Mouse (Mus musculus) midbrain, embryonic 10.5 days (tissue): ENCODE data around the gene Araf. TPM values are rescaled to one million over a fixed set of nuclear protein-coding genes. Genes with fewer than 3 reads are reported as not detected.
A peak's percentile ranks its signal among the peaks of the same experiment; 100 is the strongest.

ENCODE experiments used
- DNase-seq: peaks from one replicate; pipeline ENCODE4 v3.0.0-alpha.2; 2017; ENCODE audit warnings: low spot score
- H3K27ac ChIP-seq: fragments of 300-500 bp; sonication (generic); replicated peaks from 2 replicates; pipeline ENCODE4 v1.5.1; 2016; ENCODE audit warnings: mild to moderate bottlenecking
- H3K27me3 ChIP-seq: fragments of 300-500 bp; sonication (generic); 2 replicates; pipeline ENCODE4 v1.6.1; 2016; ENCODE audit warnings: low read depth, mild to moderate bottlenecking; ENCODE audit not compliant: poor library complexity, severe bottlenecking
- H3K36me3 ChIP-seq: fragments of 300-500 bp; sonication (generic); 2 replicates; pipeline ENCODE4 v1.6.1; 2016; ENCODE audit warnings: mild to moderate bottlenecking, moderate library complexity
- H3K4me1 ChIP-seq: fragments of 300-500 bp; sonication (generic); 2 replicates; pipeline ENCODE4 v1.6.1; 2016
- H3K4me3 ChIP-seq: fragments of 300-500 bp; sonication (generic); 2 replicates; pipeline ENCODE4 v1.5.1; 2016; ENCODE audit warnings: mild to moderate bottlenecking, moderate library complexity
- H3K9me3 ChIP-seq: fragments of 300-500 bp; sonication (generic); replicated peaks from 2 replicates; pipeline ENCODE4 v1.6.1; 2016; ENCODE audit warnings: mild to moderate bottlenecking
- WGBS: fragments of 180-500 bp; shearing (Covaris S2); methylation state at CpG from one replicate; pipeline ENCODE4 v1.1.7; 2016; 5-methylcytosine and 5-hydroxymethylcytosine counted together
- microRNA-seq: library from miRNA; unstranded; fragments of <30 nt; microRNA quantifications from one replicate; pipeline ENCODE4, GENCODE M21; 2017
- polyA plus RNA-seq: library from polyadenylated mRNA; unstranded; fragments of >200 nt; fragmentation: Nextera tagmentation; extraction: Ambion mirVana; gene quantifications from 2 replicates; pipeline ENCODE4 v1.2.1, GENCODE M21; 2016

The Araf gene
- polyA plus RNA-seq, 1 experiment from 2014 or later = 101 TPM

- no peak for DNase-seq
- H3K4me1 ChIP-seq = peaks cover 8% of the 10 kb centered on the region
- peak overlapping the region; percentile 38; the same call in 1 of the 2 replicates for H3K27ac ChIP-seq
- WGBS = 49% methylated on average over 29 of the region's 29 CpGs
- peaks cover 6% of the 10 kb centered on the region; the same call in 1 of the 2 replicates for H3K9me3 ChIP-seq
- peaks cover 26% of the 10 kb centered on the region for H3K36me3 ChIP-seq
- no peaks in the 10 kb centered on the region for H3K27me3 ChIP-seq
- no peak overlapping the region for H3K4me3 ChIP-seq
Measured at GRCm38 (mm10) chrX:20862105-20863065, 64.8 kb downstream of the Araf start.

- Histone ChIP-seq H3K27ac (no peak overlapping the region), H3K9me3 (peaks cover 6% of the 10 kb centered on the region; the same call in 1 of the 2 replicates), H3K4me3 (no peak overlapping the region), H3K4me1 (peaks cover 8% of the 10 kb centered on the region), H3K27me3 (no peaks in the 10 kb centered on the region), H3K36me3 (peaks cover 16% of the 10 kb centered on the region)
- no peak for DNase-seq
- 85% methylated on average over 9 of the region's 9 CpGs for WGBS
Measured at GRCm38 (mm10) chrX:20863161-20864101, 65.8 kb downstream of the Araf start.

GRCm38 (mm10) chrX:20868091-20868490, 70.5 kb downstream of the Araf start:
- no peak overlapping the region for H3K4me3 ChIP-seq
- no peak for DNase-seq
- H3K27ac ChIP-seq = no peak overlapping the region
- H3K27me3 ChIP-seq = no peaks in the 10 kb centered on the region
- H3K36me3 ChIP-seq = no peaks in the 10 kb centered on the region
- 76% methylated on average over 4 of the region's 4 CpGs for WGBS
- H3K9me3 ChIP-seq = no peaks in the 10 kb centered on the region
- H3K4me1 ChIP-seq = peaks cover 8% of the 10 kb centered on the region

- peaks cover 15% of the 10 kb centered on the region for H3K4me1 ChIP-seq
- H3K9me3 ChIP-seq = no peaks in the 10 kb centered on the region
- H3K27me3 ChIP-seq = no peaks in the 10 kb centered on the region
- H3K4me3 ChIP-seq = no peak overlapping the region
- H3K36me3 ChIP-seq = no peaks in the 10 kb centered on the region
- DNase-seq = no peak
- 76% methylated on average over 1 of the region's 1 CpGs for WGBS
- H3K27ac ChIP-seq = no peak overlapping the region
Measured at GRCm38 (mm10) chrX:20869203-20869602, 71.6 kb downstream of the Araf start.

- 17% methylated on average over 18 of the region's 18 CpGs for WGBS
- Histone ChIP-seq H3K4me3 (peak within 1 kb of the TSS; percentile 38), H3K27me3 (no peaks in the 10 kb centered on the region), H3K27ac (no peak within 1 kb of the TSS), H3K4me1 (peaks cover 15% of the 10 kb centered on the region), H3K36me3 (no peaks in the 10 kb centered on the region), H3K9me3 (no peaks in the 10 kb centered on the region)
- DNase-seq = peak; percentile 54
Measured at GRCm38 (mm10) chrX:20869962-20870513, 72.4 kb downstream of the Araf start, which contains the start of gene Timp1. TSS of gene Timp1 (plus strand) at chrX:20870166.

- Histone ChIP-seq H3K4me1 (peaks cover 15% of the 10 kb centered on the region), H3K9me3 (no peaks in the 10 kb centered on the region), H3K36me3 (no peaks in the 10 kb centered on the region), H3K27me3 (no peaks in the 10 kb centered on the region), H3K27ac (no peak overlapping the region), H3K4me3 (no peak overlapping the region)
- DNase-seq = no peak
- WGBS = 34% methylated on average over 11 of the region's 11 CpGs
Measured at GRCm38 (mm10) chrX:20872928-20873500, 75.4 kb downstream of the Araf start.

- Histone ChIP-seq H3K27ac (no peak overlapping the region), H3K9me3 (no peaks in the 10 kb centered on the region), H3K36me3 (no peaks in the 10 kb centered on the region), H3K27me3 (no peaks in the 10 kb centered on the region), H3K4me1 (peaks cover 10% of the 10 kb centered on the region), H3K4me3 (no peak overlapping the region)
- DNase-seq = no peak
- WGBS = 47% methylated on average over 3 of the region's 3 CpGs
Measured at GRCm38 (mm10) chrX:20875241-20875640, 77.6 kb downstream of the Araf start.

- no peak for DNase-seq
- no peak overlapping the region for H3K27ac ChIP-seq
- H3K4me3 ChIP-seq = no peak overlapping the region
- H3K36me3 ChIP-seq = no peaks in the 10 kb centered on the region
- WGBS = 44% methylated on average over 3 of the region's 3 CpGs
- H3K4me1 ChIP-seq = no peaks in the 10 kb centered on the region
- H3K9me3 ChIP-seq = no peaks in the 10 kb centered on the region
- H3K27me3 ChIP-seq = no peaks in the 10 kb centered on the region
Measured at GRCm38 (mm10) chrX:20910074-20910473, 112.5 kb downstream of the Araf start.

Small RNA genes within 50 kb of the gene (microRNA-seq; reads per million reads assigned to microRNA genes)
- gene Gm24824 (not detected), gene Mir5617 (not detected)

Other genes with a start within 250 kb of the Araf start
- 0.32 and 0.35 TPM in 2 replicates for gene Rgn, start 248.0 kb upstream of the Araf start, polyA plus RNA-seq
- gene Rbm10, start 180.3 kb upstream of the Araf start, polyA plus RNA-seq = 104 and 107 TPM in 2 replicates
- gene Ndufb11, start 180.2 kb upstream of the Araf start, polyA plus RNA-seq = 185 and 187 TPM in 2 replicates
- gene Uba1, start 139.5 kb upstream of the Araf start, polyA plus RNA-seq = 261 and 308 TPM in 2 replicates
- gene Cdk16, start 109.9 kb upstream of the Araf start, polyA plus RNA-seq = 117 and 129 TPM in 2 replicates
- 66.8 and 80.9 TPM in 2 replicates for gene Usp11, start 93.9 kb upstream of the Araf start, polyA plus RNA-seq
- gene Timp1, start 72.4 kb downstream of the Araf start, polyA plus RNA-seq = 8.8 and 10.6 TPM in 2 replicates
- gene Syn1, start 123.2 kb downstream of the Araf start, polyA plus RNA-seq = 4.0 and 6.8 TPM in 2 replicates
- 3.6 and 5.1 TPM in 2 replicates for gene Cfp, start 133.7 kb downstream of the Araf start, polyA plus RNA-seq
- 9.6 and 12.3 TPM in 2 replicates for gene Elk1, start 152.8 kb downstream of the Araf start, polyA plus RNA-seq
- gene Uxt, start 164.2 kb downstream of the Araf start, polyA plus RNA-seq = 65.5 and 73.3 TPM in 2 replicates